Mouse (Mus musculus) ES-CJ7 (cell line): ENCODE data around the gene Tex33.
A peak's percentile ranks its signal among the peaks of the same experiment; 100 is the strongest.

Experiments used
- DNase-seq: peaks from one replicate; pipeline ENCODE4 v3.0.0; 2011; ENCODE audit warnings: low read depth, low spot score

Gene Tex33

DNA sequence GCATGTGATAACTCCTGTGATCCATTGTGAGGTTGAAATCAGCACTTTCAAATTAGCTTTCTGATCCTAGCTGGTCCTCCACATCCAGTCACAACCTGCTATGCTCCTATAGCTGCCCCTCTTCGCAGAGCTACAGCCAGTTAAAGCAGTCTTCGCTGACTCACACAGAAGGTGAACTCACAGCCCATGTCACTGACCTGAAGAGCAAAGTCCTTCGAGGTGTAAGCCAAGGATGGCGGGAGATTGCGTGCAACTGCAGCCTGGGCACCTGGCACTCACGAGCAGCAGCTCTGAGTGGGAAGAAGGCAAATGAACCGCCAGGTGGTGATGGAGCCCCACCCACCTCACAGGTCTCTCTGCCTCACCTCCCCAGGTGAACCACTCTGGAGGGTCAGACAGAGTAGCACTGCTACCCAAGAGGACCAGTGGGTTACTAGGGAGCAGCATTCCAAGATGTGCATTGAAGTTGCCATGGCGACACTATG is at the start of gene Tex33:
Gene Tex33, minus strand, starts transcription at position 435 of the 485 bp plus-strand sequence.
- no peak for DNase-seq

DNA sequence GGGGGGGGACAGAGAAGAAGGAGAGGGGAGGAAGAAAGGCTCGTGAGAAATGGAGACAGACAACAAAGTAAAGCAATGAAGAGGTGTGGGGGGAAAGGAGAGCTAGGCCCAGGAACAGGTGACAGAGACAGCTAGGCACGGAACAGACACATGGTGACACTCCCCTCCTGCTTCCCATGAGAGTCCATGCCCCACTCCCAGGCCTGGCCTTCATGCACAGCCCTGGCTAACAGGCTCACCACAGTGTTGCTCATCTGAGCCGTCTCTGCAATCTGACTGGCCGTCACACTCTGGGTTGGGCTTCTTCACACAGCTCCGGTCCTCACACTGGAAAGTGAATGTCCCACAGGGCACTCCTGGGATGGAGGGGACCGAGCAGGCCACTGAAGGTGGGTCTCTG is 48.1 kb upstream of the Tex33 start:
- no peak for DNase-seq

DNA sequence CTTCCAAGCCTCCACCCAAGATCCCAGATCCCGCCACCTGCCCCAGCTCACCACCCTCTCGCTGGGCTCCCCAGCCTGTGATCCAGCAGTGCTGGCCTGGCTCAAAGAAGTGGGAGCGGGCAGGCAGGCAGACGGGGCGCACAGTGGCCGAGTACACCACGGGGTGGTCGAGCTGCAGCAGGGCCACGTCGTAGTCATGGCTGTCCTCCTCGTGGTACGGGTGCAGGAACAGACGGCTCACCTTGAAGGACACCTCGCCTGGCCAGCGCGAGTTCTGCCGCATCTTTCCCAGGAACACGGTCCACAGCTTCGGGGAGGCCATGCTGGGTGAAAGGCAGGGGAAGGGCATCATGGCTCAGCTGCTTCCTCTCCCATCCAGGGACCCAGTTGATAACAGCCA is 46.5 kb upstream of the Tex33 start:
- no peak for DNase-seq

DNA sequence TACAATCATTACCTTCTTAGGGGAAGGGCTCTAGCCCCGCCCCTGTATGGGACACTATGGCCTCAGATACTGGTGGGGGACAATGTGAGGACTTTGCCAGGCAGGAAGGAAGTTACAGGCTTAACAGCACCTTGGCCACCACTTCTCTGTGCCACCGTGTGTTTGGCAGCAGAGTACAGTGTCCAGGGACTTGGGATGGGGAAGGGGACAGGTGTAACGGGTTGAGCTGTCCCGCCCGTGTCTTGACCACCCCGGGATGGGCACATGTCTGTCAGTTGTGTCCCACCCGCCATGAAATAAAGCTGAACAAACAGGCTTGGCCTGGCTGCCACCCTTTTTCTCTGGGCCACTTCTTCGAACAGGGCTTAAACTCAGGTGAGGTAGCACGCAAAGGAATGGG is 43.3 kb upstream of the Tex33 start:
- no peak for DNase-seq

DNA sequence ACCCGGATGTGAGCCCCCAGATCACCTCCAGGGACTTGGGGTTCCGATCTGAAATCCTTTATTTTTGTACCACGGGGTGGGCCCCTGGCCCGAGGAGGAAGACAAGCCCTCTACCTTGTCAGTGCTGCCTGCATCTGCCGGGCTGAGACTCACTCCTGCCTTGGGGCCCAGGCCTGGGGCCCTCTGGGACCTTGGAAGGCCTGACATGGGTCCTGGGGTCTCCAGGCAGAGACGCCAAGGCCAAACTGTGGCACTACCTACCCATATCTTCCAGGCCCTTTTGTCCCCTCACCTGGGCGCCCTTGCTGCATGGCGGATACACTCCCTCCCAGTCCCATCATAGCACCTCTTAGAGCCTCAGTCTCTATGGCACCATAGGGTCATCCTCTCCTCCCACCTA is 42.8 kb upstream of the Tex33 start:
- no peak for DNase-seq

DNA sequence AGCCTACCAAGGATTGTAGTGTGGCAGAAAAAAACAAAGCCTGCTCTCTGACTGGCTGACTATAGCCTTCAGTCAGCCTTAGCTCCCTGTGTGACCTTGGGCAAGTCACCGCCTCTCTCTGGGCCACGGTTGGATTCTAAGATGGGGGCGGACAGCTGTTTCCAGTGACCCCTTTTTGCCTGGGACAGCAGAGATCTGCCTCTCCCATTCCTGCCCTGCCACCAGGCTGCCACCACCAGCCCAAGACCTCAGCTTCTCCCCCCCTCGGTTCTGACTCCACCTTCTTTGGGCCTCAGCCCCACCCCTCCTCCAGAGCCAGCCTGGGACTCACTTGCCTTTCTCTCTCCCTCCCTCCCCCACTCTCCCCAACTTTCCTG is 42.3 kb upstream of the Tex33 start:
- DNase-seq = no peak

DNA sequence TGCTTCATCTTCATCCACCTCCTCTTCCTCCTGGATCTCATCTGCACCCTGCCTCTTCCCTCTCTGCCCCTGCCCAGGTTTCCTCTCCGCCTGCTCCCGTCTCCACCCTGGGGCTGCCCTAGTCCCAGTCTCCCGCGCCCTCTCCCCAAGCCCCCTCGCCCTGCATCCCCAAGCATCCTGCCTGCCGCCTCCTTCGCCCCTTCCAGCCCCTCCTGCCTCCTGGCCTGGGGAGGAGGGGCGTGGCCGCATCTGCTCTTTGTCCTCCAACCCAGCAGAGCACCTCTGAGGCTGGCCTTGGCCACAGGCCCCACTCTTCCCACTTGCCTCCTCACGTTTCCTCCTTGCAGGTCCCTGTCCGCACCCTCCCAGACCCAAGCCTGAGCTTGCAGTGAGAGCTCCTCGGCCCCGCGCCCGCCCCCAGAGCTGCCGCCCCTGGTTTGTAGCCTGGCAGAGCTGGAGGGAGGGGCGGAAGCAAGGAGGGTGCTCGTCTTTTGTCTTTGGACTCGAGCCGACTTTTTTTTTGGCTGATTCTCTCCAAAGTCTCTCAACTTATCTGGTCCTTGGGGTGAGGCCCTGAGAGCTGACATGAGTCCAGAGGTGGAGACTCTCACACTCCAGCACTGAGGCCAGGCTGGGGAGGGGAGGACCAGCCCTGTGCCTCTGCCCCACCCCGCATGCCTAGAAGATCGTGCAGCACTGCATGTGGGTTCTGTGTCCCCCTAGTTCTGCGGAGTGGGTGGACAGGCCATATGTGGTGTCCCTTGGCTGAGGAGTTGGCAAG is 41.7 kb upstream of the Tex33 start:
- peak; percentile 42 for DNase-seq

DNA sequence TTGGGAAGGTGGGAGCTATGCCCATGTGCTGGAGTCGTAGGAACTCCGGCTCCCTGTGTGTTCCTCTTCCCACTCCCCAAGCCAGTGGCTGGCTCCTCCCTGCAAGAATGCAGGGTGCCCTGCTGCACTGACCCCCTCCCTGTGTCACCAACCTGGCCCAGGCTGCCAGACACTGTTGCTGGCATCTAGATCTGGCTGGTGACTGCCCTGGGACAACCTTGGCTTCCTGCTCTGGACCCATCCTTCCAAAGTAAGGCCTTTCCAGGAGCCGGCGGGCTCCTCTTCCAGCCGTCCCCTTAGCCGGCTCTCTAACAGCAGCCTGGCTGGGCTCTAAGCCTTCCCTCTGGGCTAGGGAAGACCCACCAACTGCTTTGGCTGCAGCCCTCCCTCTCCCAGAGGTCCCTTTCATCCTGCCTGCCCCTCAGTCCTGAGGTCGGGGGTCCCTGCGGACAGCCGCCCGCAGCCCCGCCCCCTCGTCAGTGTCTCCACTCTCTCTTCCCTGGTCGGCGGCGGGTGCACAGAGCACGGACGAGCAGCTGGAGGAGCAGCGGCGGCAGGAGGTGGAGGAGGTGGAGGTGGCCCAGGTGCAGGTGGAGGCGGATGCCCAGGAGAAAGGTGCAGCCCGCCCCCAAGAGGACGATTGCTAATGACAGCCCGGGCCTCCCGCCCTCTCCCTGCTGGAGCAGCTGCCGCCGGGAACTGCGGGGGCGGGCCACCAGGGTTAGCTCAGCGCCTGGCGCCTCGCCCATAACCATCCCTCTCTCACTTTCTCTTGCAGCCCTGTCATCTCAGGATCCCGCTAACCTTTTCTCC is 40.9 kb upstream of the Tex33 start:
- peak; percentile 61 for DNase-seq

DNA sequence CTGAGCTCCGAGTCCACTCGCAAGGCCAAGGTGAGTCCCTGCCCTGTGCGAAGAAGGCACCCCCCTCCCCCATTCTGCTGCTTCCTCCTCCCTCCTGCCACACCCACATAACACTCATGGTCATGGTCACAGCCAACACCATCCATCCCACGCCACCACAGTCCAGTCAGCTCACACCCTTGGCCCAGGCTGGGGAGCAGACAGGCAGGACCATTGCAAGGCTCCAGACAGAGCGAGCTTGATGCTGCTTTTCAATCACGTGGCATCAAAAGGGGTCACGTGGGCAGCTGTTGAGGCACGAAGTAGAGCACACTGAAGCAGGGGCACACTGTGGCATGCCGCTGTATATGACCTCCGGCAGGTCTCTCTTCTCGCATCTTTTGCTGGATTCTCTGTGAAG is 40.0 kb upstream of the Tex33 start:
- DNase-seq = no peak

DNA sequence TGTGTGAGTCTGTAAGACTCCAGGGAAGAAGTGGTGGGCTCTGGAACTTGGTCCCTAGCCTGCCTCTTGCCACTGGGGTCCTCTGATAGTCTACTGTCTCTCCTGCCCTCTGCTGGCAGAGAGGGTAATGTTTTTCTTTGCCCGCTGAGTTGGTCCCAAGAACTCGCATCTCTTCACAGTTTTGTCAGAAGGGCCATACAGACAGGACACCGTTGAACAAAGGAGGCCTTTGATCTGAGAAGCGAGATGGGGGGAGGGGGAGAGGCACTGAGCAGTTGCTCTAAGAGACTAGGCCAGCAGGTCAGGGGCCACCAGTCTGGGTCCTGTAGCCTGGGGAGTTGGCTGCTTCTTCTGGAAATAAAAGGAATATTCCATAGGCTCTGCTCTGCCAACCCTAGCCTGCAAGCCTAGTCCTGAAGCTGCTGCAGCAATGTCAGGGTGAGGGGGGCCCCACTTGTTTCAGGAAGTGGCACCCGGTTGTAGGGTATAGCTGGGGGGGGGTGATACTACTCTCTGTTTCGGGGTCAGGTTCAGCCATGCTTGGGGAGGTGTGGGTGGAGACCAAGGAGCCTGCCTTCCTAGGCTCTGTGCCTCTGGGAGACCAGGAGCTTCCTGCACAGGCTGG is 39.3 kb upstream of the Tex33 start:
- peak; percentile 61 for DNase-seq

DNA sequence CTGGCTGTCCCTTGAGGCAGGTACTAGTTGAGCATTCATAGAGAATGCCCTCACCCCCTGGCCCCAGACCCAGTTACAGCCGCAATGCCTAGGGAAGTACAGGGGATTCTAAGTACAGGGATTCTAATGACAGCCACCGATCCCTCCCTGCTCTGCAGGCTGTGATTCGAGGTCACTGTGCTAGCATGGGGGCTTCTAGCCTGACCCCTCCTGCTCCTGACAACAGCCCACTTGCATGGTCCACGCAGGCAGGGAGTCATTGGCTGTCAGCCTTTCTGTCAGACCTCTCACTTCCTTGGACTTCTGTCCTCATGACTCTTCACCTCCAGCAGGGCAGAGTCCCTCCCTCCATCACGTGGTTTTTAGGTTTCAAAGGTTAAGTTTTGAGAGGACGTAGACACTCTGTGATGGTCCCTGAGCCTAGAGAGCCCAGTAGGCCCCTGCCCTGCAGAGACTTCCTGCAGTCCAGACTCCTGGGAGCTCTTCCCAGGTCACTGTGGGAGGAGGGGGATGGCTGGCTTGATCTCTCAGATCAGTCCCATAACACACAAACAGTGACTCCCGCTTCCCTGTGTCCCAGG is 35.9 kb upstream of the Tex33 start:
- DNase-seq = no peak

DNA sequence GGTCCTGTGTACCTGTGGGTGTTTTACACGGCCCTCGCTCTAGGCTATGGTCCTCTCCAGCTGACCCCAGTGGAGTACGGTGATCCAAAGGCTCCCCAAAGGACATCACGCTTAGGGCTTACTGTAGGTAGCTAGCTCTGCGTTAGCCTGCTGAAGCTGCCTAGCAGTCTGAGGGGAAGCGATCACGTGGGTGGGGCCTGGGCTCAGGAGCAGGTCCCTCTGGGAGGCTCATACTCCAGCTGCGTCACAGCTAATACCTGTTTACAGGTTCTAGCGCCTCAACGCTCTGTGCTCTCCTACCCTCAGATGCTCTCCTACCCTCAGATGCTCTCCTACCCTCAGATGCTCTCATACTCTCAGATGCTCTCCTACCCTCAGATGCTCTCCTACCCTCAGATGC is 35.2 kb upstream of the Tex33 start:
- no peak for DNase-seq

DNA sequence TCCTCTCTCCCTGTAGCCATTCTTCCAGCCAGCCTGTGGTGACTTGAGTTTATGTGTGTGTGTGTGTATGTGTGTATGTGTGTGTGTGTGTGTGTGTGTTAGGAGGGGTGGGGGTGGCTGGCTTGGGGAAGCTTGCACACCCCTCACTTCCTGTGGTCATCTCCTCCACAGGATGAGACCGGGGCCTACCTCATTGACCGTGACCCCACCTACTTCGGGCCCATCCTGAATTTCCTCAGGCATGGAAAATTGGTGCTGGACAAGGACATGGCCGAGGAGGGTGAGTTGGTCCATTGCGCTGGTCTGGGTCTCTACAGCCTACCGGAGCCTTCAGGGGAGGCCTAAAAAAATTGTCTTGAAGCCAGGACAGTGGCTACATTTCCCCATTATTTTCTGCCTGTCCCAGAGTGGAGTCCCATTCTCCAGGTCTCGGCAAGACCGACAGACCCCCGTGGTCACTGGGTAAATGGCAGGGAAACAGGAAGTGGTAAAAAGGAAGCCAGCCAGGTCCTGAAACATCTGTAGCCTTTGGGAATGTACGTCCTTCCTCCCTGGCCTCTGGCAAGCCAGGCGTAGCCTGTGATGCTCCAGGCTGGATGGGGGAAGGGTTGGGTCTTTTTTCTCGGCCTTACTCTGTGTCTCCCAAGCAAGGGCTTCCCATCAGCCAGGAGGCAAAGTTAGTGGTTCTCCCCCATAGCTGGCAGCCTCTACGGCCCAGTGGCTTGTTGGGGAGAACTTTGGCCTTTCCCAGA is 34.3 kb upstream of the Tex33 start:
- DNase-seq = no peak

DNA sequence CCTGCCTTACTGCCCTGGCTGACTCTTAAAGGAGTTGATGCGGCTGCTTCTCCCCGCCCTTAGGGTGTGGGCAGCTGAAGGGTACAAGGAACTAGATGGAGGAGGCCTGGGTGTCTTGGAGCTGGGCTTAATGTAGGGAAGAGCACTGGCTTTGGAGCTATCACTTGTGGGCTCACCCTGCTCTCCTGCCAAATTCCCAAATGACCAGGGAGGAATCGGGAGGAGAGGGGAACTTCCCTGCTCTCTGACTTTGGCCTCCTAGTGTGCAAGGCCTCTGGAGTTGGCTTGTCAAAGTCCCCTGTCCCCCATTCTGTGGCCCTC is 33.4 kb upstream of the Tex33 start:
- no peak for DNase-seq

DNA sequence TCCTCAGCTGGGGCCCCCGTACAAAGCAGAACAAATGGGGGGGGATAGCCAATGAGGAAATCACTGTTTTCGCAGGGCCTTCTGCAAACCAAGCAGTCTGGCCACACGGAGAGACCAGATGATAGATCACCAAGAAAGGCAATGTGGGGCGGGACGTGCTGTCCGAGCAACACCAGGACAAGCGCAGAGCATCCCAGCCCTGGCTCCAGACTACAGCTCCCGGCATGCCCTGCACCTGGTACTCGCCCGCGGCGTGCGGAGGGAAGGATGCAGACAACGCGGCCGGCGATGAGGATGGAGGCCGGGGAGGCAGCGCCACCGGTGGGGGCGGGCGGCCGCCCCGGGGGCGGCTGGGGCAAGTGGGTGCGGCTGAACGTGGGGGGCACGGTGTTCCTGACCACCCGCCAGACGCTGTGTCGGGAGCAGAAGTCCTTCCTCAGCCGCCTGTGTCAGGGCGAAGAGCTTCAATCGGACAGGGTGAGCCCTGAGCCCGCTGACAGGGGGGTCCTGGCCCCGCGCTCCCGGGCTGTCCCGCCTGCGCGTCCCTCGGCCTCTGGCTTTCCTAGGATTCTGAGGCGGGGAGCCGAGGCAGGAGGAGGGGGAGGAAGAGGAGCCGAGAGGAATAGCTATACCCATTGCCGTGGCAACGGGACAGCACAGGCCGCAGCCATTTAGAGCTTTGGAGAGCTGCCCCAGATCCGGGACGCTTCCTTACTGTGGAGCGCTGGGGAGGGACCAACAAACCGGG is 32.9 kb upstream of the Tex33 start, which contains the start of gene Kctd17:
Gene Kctd17, plus strand, starts transcription at position 174 of the 748 bp plus-strand sequence.
- peak; percentile 70 for DNase-seq

DNA sequence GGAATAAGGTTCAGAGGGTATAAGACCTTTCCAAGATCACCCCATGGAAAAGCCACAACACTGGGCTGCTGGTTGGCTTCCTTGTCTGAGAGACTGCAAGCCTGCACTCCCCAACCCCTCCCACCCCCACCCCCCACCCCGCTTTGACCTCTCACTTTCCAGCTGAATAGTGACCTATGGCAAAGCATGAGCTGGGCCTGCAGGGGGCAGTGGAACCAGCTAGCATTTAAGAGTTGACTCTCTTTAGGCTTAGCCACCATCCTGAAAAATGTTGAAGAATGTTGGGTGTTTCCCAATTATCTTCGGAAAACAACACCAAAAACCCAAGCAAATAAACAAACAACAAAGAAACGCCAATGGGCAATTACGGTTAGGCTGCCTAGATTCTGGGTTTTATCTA is 29.5 kb upstream of the Tex33 start:
- DNase-seq = peak; percentile 68

DNA sequence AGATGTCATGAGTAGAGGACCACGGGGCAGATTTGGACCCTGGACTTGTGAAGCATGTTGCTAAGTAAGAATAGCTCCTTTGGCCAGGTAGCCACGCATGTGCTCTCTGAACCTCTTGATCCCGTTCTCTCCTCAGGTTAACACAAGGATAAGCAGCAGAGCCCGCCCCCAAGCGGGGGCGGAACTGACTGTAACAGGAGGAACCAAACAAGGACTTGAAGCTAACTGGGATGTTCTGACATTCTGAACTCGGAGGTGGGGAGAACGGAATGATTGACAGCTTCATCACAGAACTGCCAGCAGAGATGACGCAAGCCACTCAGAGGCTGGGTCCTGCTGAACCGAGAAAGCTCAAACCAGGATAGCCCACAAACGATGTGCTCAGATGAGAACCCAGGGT is 28.8 kb upstream of the Tex33 start:
- DNase-seq = peak; percentile 89

DNA sequence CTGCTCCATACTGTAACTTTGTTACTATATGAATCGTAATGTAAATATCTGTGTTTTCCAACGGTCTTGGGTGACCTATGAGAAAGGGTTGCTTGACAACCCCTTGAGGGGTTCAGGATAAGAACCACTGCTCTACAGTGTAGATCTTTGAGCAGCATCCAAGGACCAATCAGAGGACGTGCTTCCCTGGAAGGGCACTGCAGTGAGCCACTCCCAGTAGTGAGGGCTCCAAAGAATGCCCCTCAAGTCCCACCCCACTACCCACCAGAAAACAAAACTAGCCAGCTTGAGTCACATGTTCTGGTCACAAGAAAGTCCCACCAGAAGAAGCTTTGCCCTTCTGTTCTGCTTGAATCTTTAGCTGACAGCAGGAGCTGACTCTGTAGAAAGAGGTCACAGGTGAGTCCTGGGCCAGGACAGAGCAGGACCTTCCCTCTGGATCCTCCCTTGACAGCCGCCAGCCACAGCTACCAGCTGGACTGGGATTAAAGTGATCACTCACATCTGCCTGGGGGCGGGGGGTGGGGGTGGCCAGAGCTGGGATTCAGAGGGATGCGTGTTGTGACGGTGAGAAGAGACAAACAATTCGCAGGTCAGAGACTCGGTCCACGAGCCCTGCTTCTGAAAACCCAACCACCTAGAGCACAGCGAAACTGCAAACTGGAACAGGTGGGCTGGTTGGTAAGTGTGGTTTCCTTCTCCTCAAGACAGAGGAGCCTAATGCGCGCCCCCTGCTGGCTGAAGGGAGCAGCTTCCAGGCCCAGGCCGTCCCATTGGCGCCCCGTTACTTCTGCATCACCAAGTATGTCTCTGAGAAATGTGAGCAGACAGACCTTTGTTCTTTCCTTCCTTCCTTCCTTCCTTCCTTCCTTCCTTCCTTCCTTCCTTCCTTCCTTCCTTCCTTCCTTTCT is 26.6 kb upstream of the Tex33 start:
- DNase-seq = peak; percentile 86

DNA sequence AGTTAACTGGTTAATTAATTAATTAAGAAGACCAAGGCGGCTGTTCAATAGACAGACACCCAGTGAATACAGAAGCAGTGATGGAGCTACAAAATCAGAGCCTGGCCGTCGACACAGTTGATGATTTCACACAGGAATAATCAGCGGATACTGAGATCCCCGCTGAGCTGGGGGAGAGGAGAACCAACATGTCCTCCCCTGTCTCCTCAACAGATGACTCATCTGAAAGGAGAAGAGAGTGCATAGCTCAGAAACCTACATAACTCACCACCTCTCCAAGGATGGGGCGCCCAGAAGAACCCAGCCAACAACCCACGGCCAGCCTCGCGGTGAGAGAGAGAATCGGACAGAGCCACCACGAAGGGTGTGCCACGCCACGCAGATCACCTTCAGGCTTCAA is 24.7 kb upstream of the Tex33 start:
- DNase-seq = no peak

DNA sequence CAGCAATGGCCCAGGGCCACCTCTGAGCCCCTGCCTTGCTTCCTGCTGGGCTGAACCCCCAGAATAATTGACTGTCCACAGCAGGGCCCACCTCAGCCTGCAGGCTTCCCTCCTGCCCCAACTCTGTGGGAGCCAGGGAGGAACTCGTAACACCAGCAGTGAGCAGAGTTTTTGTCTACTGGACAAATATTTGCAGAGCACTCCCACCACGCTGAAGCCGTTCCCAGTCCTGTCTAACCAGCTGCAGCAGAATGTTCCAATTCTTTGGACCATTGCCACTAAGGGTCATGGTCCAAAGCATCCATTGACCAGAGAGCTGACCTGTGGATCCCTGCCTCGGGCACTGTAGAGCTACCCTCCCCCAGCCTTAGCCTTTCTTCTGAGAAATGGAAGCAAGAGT is 21.2 kb upstream of the Tex33 start:
- DNase-seq = no peak
